Mouse (Mus musculus): Measurements from ENCODE around the gene Hamp2.

Hamp2 gene

DNA sequence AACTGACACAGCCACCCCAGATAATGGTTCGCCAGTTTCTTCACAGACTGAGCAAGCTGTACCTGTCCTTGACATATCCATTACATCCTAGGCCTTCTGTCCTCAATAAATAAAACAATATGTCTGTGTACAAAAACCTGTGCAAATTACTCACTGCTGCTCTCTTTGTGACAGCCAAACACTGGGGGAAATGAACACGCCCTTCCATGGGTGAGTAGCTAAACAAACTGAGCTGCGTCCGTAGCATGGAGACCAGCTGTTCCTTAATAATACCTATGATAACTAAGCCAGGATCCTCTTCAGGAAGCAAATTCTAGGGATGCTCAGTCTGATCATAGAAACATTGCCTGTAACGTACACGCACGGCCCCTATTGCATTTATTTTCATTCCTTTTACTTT, 35.7 kb downstream of the Hamp2 start:
- DNase-seq, result no peak

DNA sequence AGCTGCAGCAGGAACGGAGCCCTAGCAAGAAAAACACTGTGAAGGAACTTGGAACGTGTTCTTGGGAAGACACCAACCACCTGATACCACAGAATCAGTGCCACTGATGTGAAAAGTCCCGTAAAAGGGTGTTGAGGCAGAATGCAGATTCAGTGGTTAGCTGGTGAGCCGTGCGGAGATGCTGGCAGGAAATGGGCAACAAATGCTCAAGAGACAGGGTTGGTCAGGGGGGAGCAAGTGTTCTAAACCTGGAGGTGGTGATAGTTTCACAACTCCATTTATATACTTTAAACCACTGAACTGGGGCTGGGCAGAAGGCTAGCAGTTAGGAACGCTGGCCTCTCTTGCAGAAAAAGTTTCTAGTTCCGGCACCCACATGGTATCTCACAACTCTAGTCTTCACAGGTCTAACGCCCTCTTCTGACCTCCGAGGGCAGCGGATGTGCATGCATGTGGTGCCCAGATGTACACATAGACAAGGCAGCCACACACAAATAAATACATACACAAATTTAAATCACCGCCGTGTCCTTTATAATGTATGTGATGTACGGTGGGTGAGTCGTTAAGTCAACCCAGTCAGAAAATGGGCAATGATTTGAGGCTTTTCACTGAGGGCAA, 36.8 kb downstream of the Hamp2 start:
- no peak for DNase-seq

DNA sequence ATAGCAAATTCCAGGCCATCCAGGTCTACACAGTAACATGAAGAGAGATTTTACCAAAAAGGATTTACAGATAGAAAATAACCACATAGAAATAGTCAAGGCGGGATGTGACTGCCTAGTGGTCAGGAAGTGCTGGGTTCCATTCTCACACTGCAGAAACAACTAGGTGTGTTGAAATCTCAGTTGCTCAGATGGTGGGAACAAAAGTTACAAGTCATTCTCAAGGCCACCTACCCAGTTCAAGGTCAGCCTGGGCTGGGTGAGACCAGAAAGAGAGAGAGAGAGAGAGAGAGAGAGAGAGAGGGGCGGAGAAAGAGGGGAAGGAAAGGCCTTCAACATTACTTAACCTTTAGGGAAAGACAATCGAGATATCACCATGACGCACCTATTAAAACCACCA, 37.6 kb downstream of the Hamp2 start:
- no peak for DNase-seq

DNA sequence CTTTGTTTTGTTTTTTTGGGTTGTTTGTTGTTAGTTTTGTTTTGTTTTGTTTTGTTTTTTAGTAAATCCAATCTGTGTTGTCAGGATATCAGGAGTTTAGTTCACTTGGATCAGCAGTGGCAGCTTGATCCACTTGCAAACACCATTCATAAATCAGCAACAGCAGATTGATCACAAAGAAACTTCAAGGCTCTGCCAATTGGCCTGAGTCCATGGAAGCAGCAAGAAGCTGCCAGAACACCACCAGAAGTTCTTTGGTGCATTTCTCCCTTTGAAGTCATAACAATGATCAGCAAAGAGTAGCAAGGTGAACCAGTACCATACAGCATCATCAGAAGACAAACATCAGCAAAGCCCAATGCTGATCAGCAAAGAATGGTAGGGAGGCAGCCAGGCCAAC, 40.4 kb downstream of the Hamp2 start:
- DNase-seq, result no peak

DNA sequence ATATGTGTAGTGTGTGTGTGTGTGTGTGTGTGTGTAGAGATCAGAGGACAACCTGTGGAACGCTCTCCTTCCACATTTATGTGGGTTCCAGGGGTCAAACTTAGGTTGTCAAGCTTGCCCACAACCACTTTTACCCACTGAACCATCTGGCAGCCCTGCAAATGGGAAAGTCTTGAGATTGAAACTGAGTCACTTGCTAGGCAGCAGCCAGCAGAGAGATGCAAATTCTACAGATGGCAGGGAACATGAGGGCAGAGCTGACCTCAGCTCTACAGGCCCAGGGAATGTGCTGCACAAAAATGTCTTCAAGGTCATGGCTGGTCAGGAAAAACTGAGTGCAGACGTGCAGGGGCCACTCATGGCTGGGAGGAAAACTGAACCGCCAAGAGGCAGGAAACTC, 43.1 kb downstream of the Hamp2 start:
- DNase-seq, result no peak

DNA sequence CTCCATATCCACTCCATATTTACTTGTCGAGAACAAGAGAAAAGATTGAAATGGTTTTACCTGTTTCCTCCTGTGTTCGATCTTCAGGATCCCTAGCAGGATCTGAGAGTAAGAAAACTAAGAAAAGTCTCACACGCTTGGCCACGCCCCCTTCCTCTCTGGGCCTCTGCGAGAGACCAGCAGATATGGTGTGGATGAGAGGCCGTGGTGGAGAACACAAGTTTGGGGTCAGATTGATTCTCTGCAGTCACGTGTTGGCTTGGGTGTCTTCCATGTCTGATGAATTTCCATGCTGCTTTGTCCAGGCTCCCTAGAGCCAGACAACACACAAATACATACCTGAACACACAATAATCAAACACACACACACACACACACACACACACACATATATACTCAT, 44.3 kb downstream of the Hamp2 start, which contains the start of gene Cd22:
Gene Cd22, minus strand, starts transcription at position 167 of the 400 bp plus-strand sequence.
- DNase-seq, result no peak

DNA sequence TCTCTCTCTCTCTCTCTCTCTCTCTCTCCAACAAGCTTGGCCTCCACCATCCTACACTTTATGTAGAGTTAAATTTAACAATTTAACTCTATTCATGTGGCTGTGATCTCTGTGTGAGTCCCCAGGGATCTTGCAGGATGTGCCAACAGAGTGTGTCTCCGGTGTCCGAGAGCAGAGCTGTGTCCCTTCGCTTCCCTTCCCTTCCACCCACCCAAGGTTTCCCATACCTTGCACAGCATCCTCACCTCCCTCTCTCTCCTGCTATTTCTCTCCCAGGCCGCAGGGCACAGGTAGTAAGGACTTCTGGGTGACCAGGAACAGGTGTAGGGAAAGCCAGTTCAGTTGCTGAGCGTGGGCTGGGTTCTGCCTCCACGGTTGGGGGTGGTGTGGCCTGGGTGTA, 45.5 kb downstream of the Hamp2 start:
- no peak for DNase-seq

DNA sequence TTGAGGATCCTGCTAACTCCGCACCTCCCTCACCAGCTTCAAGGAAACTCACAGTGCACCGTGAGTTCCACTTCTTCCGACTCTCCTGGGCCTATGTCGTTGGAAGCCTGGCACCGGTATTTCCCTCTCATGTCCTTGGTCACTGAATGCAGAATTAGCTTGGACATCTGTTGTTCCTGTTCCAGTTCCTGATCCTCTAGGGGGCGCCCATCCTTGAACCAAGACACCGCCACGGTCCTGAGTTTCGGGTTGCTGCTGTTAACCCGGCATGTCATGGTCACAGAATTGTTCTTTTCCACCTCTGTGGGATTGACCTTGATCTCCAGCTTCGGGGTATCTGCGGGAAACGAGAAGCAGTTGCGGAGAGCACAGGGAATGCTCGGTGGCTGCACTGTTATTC, 51.4 kb downstream of the Hamp2 start:
- DNase-seq, result peak; percentile 54
